Mouse (Mus musculus) midbrain, postnatal 0 days (tissue): ENCODE data around the gene Xpot. TPM values are rescaled to one million over a fixed set of nuclear protein-coding genes. Genes with fewer than 3 reads are reported as not detected.

Source experiments
- ATAC-seq: fragments of 200-750 bp; cut with Nextera tagmentation; 2 replicates; pipeline ENCODE4 v1.8.0; 2017; ENCODE audit warnings: moderate number of reproducible peaks, mild to moderate bottlenecking, moderate TSS enrichment, moderate library complexity; ENCODE audit not compliant: low FRiP score
- DNase-seq: peaks from one replicate; pipeline ENCODE4 v3.0.0-alpha.2; 2015; ENCODE audit warnings: low spot score
- H3K27ac ChIP-seq: fragments of 300-500 bp; sonication (generic); 2 replicates; pipeline ENCODE4 v1.5.1; 2014; ENCODE audit warnings: low read depth, mild to moderate bottlenecking, low read length, mixed read lengths
- H3K27me3 ChIP-seq: fragments of 300-500 bp; sonication (generic); 2 replicates; pipeline ENCODE4 v1.6.1; 2014; ENCODE audit warnings: low read length, control low read depth, mixed read lengths; ENCODE audit not compliant: insufficient read depth
- H3K36me3 ChIP-seq: fragments of 300-500 bp; sonication (generic); 2 replicates; pipeline ENCODE4 v1.6.1; 2014; ENCODE audit warnings: low read length, control low read depth, mixed read lengths; ENCODE audit not compliant: insufficient read depth
- H3K4me1 ChIP-seq: fragments of 300-500 bp; sonication (generic); 2 replicates; pipeline ENCODE4 v1.6.1; 2014; ENCODE audit warnings: mild to moderate bottlenecking, control low read depth, antibody characterized with exemption, low read length, mixed read lengths; ENCODE audit not compliant: insufficient read depth
- H3K4me2 ChIP-seq: fragments of 300-500 bp; sonication (generic); 2 replicates; pipeline ENCODE4 v1.6.1; 2014; ENCODE audit warnings: low read depth, mild to moderate bottlenecking, low read length, mixed read lengths; ENCODE audit not compliant: poor library complexity, severe bottlenecking
- H3K4me3 ChIP-seq: fragments of 300-500 bp; sonication (generic); 2 replicates; pipeline ENCODE4 v1.5.1; 2014; ENCODE audit warnings: low read depth, mild to moderate bottlenecking, low read length, moderate library complexity
- H3K9ac ChIP-seq: fragments of 300-500 bp; sonication (generic); replicated peaks from 2 replicates; pipeline ENCODE4 v1.6.1; 2014; ENCODE audit warnings: mild to moderate bottlenecking, low read length, moderate library complexity, mixed read lengths; ENCODE audit not compliant: poor library complexity, severe bottlenecking
- H3K9me3 ChIP-seq: fragments of 300-500 bp; sonication (generic); 2 replicates; pipeline ENCODE4 v1.6.1; 2016; ENCODE audit warnings: low read length, control low read depth
- CTCF ChIP-seq: IDR thresholded peaks from 2 replicates; pipeline ENCODE4 v1.5.1; 2016; ENCODE audit warnings: antibody characterized with exemption, mild to moderate bottlenecking
- WGBS: fragments of 180-500 bp; shearing (Covaris S2); extraction: QIAGEN DNeasy Blood & Tissue Kit; methylation state at CpG from one replicate; pipeline ENCODE4 v1.1.7; 2014; 5-methylcytosine and 5-hydroxymethylcytosine counted together
- polyA plus RNA-seq: library from polyadenylated mRNA; unstranded; fragments of >200 nt; fragmentation: Nextera tagmentation; extraction: Ambion mirVana; gene quantifications from 2 replicates; pipeline ENCODE4 v1.2.1, GENCODE M21; 2015
- total RNA-seq: library from RNA; depleted of rRNA; stranded (reverse); fragments of >200 nt; gene quantifications from 2 replicates; pipeline ENCODE4 v1.2.3, GENCODE M21; 2014

Gene Xpot
- total and polyA plus RNA-seq, 2 experiments from 2014 or later: 26.6 to 111 TPM

GRCm38 (mm10) chr10:121585791-121586642, 40.1 kb downstream of the Xpot start:
- Histone ChIP-seq H3K27ac (peak overlapping the region; percentile 75), H3K36me3 (peaks cover 23% of the 10 kb centered on the region), H3K9ac (peak overlapping the region; percentile 87), H3K4me2 (peak overlapping the region; percentile 75), H3K4me1 (peaks cover 11% of the 10 kb centered on the region; the same call in 1 of the 2 replicates), H3K4me3 (peak overlapping the region; percentile 89), H3K27me3 (no peaks in the 10 kb centered on the region), H3K9me3 (no peaks in the 10 kb centered on the region)
- 8% methylated on average over 20 of the region's 48 CpGs for WGBS
- no peak for TF ChIP-seq CTCF
- peak; percentile 74; the same call in 1 of the 2 replicates for ATAC-seq
- peak; percentile 8 for DNase-seq

- Histone ChIP-seq H3K36me3 (peaks cover 23% of the 10 kb centered on the region), H3K9ac (0 out of 2 replicates have a peak overlapping the region, but pooled peaks have one; percentile 87), H3K27me3 (no peaks in the 10 kb centered on the region), H3K27ac (no peak overlapping the region), H3K9me3 (no peaks in the 10 kb centered on the region), H3K4me1 (peaks cover 11% of the 10 kb centered on the region; the same call in 1 of the 2 replicates), H3K4me3 (peak overlapping the region; percentile 89; the same call in 1 of the 2 replicates), H3K4me2 (peak overlapping the region; percentile 75)
- TF ChIP-seq CTCF: no peak
- ATAC-seq: no peak
- WGBS: 91% methylated on average over 20 of the region's 20 CpGs
- DNase-seq: no peak
Measured at GRCm38 (mm10) chr10:121585056-121585790, 40.9 kb downstream of the Xpot start.

- no peak overlapping the region for H3K4me2 ChIP-seq
- ATAC-seq: no peak
- H3K4me1 ChIP-seq: peaks cover 11% of the 10 kb centered on the region; the same call in 1 of the 2 replicates
- 97% methylated on average over 10 of the region's 10 CpGs for WGBS
- H3K9me3 ChIP-seq: no peaks in the 10 kb centered on the region
- H3K27ac ChIP-seq: no peak overlapping the region
- no peak for DNase-seq
- no peak overlapping the region for H3K9ac ChIP-seq
- no peak for TF ChIP-seq CTCF
- no peak overlapping the region for H3K4me3 ChIP-seq
- peaks cover 23% of the 10 kb centered on the region for H3K36me3 ChIP-seq
- H3K27me3 ChIP-seq: no peaks in the 10 kb centered on the region
Measured at GRCm38 (mm10) chr10:121584033-121584432, 42.1 kb downstream of the Xpot start.

- H3K27me3 ChIP-seq: no peaks in the 10 kb centered on the region
- peaks cover 11% of the 10 kb centered on the region; the same call in 1 of the 2 replicates for H3K4me1 ChIP-seq
- H3K4me2 ChIP-seq: no peak overlapping the region
- H3K4me3 ChIP-seq: no peak overlapping the region
- H3K9me3 ChIP-seq: no peaks in the 10 kb centered on the region
- ATAC-seq: no peak
- no peak for DNase-seq
- H3K27ac ChIP-seq: no peak overlapping the region
- peaks cover 27% of the 10 kb centered on the region for H3K36me3 ChIP-seq
- H3K9ac ChIP-seq: no peak overlapping the region
- no peak for TF ChIP-seq CTCF
- WGBS: 94% methylated on average over 12 of the region's 12 CpGs
Measured at GRCm38 (mm10) chr10:121583016-121583415, 43.1 kb downstream of the Xpot start.

GRCm38 (mm10) chr10:121582287-121582686, 43.8 kb downstream of the Xpot start:
- no peak overlapping the region for H3K27ac ChIP-seq
- peaks cover 30% of the 10 kb centered on the region for H3K36me3 ChIP-seq
- H3K4me3 ChIP-seq: no peak overlapping the region
- TF ChIP-seq CTCF: no peak
- no peak overlapping the region for H3K9ac ChIP-seq
- peaks cover 11% of the 10 kb centered on the region; the same call in 1 of the 2 replicates for H3K4me1 ChIP-seq
- ATAC-seq (no peak), DNase-seq (no peak)
- no peaks in the 10 kb centered on the region for H3K9me3 ChIP-seq
- H3K27me3 ChIP-seq: no peaks in the 10 kb centered on the region
- H3K4me2 ChIP-seq: no peak overlapping the region
- 96% methylated on average over 8 of the region's 8 CpGs for WGBS
